Mouse (Mus musculus): ENCODE measurements around the gene Olfr1264. TPM values are rescaled to one million over a fixed set of nuclear protein-coding genes. Genes with fewer than 3 reads are reported as not detected.

Gene Olfr1264
- polyA plus RNA-seq, 1 experiment from 2014 or later: not detected

DNA sequence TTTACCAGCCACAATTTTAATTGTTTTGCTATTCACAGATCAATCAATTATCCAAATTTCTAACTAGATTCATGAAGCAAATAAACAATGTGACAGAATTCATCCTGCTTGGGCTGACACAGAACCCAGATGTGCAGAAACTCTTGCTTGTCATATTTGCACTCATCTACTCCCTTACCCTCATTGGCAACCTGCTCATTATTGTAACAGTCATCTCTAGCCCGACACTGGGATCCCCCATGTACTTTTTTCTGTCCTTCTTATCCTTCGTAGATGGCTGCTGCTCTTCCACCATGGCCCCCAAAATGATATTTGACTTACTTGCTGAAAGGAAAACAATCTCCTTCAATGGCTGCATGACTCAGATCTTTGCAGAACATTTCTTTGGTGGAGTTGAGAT lies 47.7 kb downstream of the Olfr1264 start:
- H3K9ac ChIP-seq (ENCODE audit: low read depth, low read length): no peak overlapping the region
- H3K27me3 ChIP-seq (ENCODE audit: insufficient read depth, low read length): no peaks in the 10 kb centered on the region
- H3K9me3 ChIP-seq (replicated peaks; ENCODE audit: low read length): no peaks in the 10 kb centered on the region
- H3K4me3 ChIP-seq (replicated peaks; ENCODE audit: low read depth, low read length): no peak overlapping the region
- no peaks in the 10 kb centered on the region for H3K36me3 ChIP-seq (ENCODE audit: insufficient read depth, low read length)
- no peaks in the 10 kb centered on the region for H3K4me1 ChIP-seq (replicated peaks; ENCODE audit: insufficient read depth, low read length)
- TF ChIP-seq CTCF (IDR thresholded peaks at IDR 0.05; ENCODE audit: low read depth): no peak
- WGBS: 86% methylated on average over 2 of the region's 2 CpGs
- H3K4me2 ChIP-seq (ENCODE audit: low read length): no peak overlapping the region
- no peak overlapping the region for H3K27ac ChIP-seq
- DNase-seq (ENCODE audit: low spot score) (no peak), ATAC-seq (replicated peaks; ENCODE audit: low FRiP score, low read depth) (no peak)

DNA sequence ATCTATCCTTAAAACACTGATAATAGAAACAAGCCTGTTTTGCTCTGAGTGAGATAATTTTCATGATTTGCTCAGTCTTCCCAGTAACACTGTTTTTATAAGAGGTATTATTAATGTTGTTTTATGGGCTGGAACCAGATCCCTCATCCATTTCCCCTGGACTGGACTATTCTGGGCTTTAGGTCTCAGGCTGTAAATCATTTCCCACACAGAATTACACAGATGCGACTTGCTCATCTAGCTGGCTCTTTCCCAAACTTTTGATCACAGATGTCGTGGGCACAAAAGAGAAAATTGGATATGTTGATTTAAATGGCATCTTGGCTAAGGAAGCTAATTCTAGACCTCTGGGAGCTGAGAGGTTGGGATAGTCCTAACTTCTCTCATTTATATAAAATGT lies 51.2 kb downstream of the Olfr1264 start, which contains the start of gene Olfr1260:
TSS of gene Olfr1260 (plus strand) at position 157 of the 400 bp plus-strand sequence.
- Histone ChIP-seq H3K4me2 (ENCODE audit: low read length) (no peak within 1 kb of the TSS), H3K9me3 (replicated peaks; ENCODE audit: low read length) (no peaks in the 10 kb centered on the region), H3K9ac (ENCODE audit: low read depth, low read length) (no peak within 1 kb of the TSS), H3K27ac (no peak within 1 kb of the TSS), H3K4me1 (replicated peaks; ENCODE audit: insufficient read depth, low read length) (no peaks in the 10 kb centered on the region), H3K36me3 (ENCODE audit: insufficient read depth, low read length) (no peaks in the 10 kb centered on the region), H3K27me3 (ENCODE audit: insufficient read depth, low read length) (no peaks in the 10 kb centered on the region), H3K4me3 (replicated peaks; ENCODE audit: low read depth, low read length) (no peak within 1 kb of the TSS)
- ATAC-seq (replicated peaks; ENCODE audit: low FRiP score, low read depth): no peak
- peak; percentile 29 for DNase-seq (ENCODE audit: low spot score)
- TF ChIP-seq CTCF (IDR thresholded peaks at IDR 0.05; ENCODE audit: low read depth): no peak
- 3% methylated on average over 2 of the region's 2 CpGs for WGBS

Other genes with a start within 250 kb of the Olfr1264 start
- not detected in 2 replicates for gene Olfr1254, start 232.0 kb downstream of the Olfr1264 start, polyA plus RNA-seq (2015; fragmentation: Nextera tagmentation; extraction: Ambion mirVana)
- gene Olfr1255, start 213.5 kb downstream of the Olfr1264 start, polyA plus RNA-seq (2015; fragmentation: Nextera tagmentation; extraction: Ambion mirVana): not detected in 2 replicates
- gene Olfr1256, start 184.0 kb downstream of the Olfr1264 start, polyA plus RNA-seq (2015; fragmentation: Nextera tagmentation; extraction: Ambion mirVana): not detected in 2 replicates
- gene Olfr48, start 177.4 kb downstream of the Olfr1264 start, polyA plus RNA-seq (2015; fragmentation: Nextera tagmentation; extraction: Ambion mirVana): not detected in 2 replicates
- gene Olfr1257, start 147.1 kb downstream of the Olfr1264 start, polyA plus RNA-seq (2015; fragmentation: Nextera tagmentation; extraction: Ambion mirVana): not detected in 2 replicates
- gene Olfr1258, start 98.3 kb downstream of the Olfr1264 start, polyA plus RNA-seq (2015; fragmentation: Nextera tagmentation; extraction: Ambion mirVana): not detected in 2 replicates
- not detected in 2 replicates for gene Olfr1259, start 76.9 kb downstream of the Olfr1264 start, polyA plus RNA-seq (2015; fragmentation: Nextera tagmentation; extraction: Ambion mirVana)
- gene Olfr1260, start 51.2 kb downstream of the Olfr1264 start, polyA plus RNA-seq (2015; fragmentation: Nextera tagmentation; extraction: Ambion mirVana): not detected in 2 replicates
- gene Olfr1261, start 34.4 kb downstream of the Olfr1264 start, polyA plus RNA-seq (2015; fragmentation: Nextera tagmentation; extraction: Ambion mirVana): not detected in 2 replicates
- not detected in 2 replicates for gene Olfr1262, start 25.4 kb downstream of the Olfr1264 start, polyA plus RNA-seq (2015; fragmentation: Nextera tagmentation; extraction: Ambion mirVana)
- not detected in 2 replicates for gene Olfr1263, start 13.4 kb downstream of the Olfr1264 start, polyA plus RNA-seq (2015; fragmentation: Nextera tagmentation; extraction: Ambion mirVana)
- gene Olfr1265, start 9.8 kb upstream of the Olfr1264 start, polyA plus RNA-seq (2015; fragmentation: Nextera tagmentation; extraction: Ambion mirVana): not detected in 2 replicates
- gene Olfr140, start 38.0 kb upstream of the Olfr1264 start, polyA plus RNA-seq (2015; fragmentation: Nextera tagmentation; extraction: Ambion mirVana): not detected in 2 replicates
- gene Olfr1269, start 95.8 kb upstream of the Olfr1264 start, polyA plus RNA-seq (2015; fragmentation: Nextera tagmentation; extraction: Ambion mirVana): not detected in 2 replicates
- not detected in 2 replicates for gene Olfr32, start 116.7 kb upstream of the Olfr1264 start, polyA plus RNA-seq (2015; fragmentation: Nextera tagmentation; extraction: Ambion mirVana)
- not detected in 2 replicates for gene Olfr1270, start 127.5 kb upstream of the Olfr1264 start, polyA plus RNA-seq (2015; fragmentation: Nextera tagmentation; extraction: Ambion mirVana)
- not detected in 2 replicates for gene Olfr1506, start 198.9 kb upstream of the Olfr1264 start, polyA plus RNA-seq (2015; fragmentation: Nextera tagmentation; extraction: Ambion mirVana)
- not detected in 2 replicates for gene Olfr142, start 232.0 kb upstream of the Olfr1264 start, polyA plus RNA-seq (2015; fragmentation: Nextera tagmentation; extraction: Ambion mirVana)
- gene Olfr1271, start 245.5 kb upstream of the Olfr1264 start, polyA plus RNA-seq (2015; fragmentation: Nextera tagmentation; extraction: Ambion mirVana): not detected in 2 replicates

Data from kidney, postnatal 0 days (tissue).